Mouse (Mus musculus) large intestine, adult 2 months (tissue): ENCODE data around the gene Fbrsl1. TPM values are rescaled to one million over a fixed set of nuclear protein-coding genes. Genes with fewer than 3 reads are reported as not detected.
"Not testable (repeated sequence)": the region's sequence is repeated elsewhere in the genome, so short reads cannot be mapped to it uniquely, and the experiment has no call there.

Source experiments
- DNase-seq: peaks from one replicate; pipeline ENCODE4 v3.0.0-alpha.2; 2012; ENCODE audit warnings: low read depth, low spot score
- WGBS: fragments of 180-500 bp; shearing (Covaris S2); methylation state at CpG from one replicate; pipeline ENCODE4 v1.1.7; 2018; 5-methylcytosine and 5-hydroxymethylcytosine counted together
- polyA plus RNA-seq: library from polyadenylated mRNA; depleted of rRNA; stranded (reverse); fragments of >200 nt; gene quantifications from 2 replicates; pipeline ENCODE4 v1.2.3, GENCODE M21; 2012

Fbrsl1 gene
- polyA plus RNA-seq, 1 experiment = 31.2 TPM

GRCm38 (mm10) chr5:110458936-110459335 lies 10.6 kb upstream of the Fbrsl1 start:
- DNase-seq = no peak
- WGBS = 58% methylated on average over 3 of the region's 3 CpGs

GRCm38 (mm10) chr5:110455272-110455671 lies 7.0 kb upstream of the Fbrsl1 start:
- no peak for DNase-seq

DNA sequence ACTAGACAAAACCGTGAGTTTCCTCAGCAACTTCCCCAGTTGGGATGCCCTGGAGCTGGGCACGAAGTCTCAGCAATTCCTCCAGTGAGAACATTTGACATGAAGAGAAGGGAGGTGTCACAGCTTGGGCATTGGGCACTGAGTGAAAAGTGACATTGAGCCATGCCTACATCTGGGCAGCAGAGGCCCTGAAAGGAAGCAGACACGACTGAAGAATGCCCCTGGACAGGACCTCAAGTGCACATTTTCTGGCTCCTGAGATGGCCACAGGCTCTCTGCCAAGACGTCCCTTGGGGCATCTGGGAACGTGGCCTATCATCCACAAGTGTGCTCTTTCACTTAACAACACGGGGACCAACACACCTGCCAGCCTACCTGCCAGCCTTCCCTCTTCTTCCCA lies 991 bp upstream of the Fbrsl1 start:
- WGBS = 24% methylated on average over 6 of the region's 6 CpGs
- DNase-seq = no peak

DNA sequence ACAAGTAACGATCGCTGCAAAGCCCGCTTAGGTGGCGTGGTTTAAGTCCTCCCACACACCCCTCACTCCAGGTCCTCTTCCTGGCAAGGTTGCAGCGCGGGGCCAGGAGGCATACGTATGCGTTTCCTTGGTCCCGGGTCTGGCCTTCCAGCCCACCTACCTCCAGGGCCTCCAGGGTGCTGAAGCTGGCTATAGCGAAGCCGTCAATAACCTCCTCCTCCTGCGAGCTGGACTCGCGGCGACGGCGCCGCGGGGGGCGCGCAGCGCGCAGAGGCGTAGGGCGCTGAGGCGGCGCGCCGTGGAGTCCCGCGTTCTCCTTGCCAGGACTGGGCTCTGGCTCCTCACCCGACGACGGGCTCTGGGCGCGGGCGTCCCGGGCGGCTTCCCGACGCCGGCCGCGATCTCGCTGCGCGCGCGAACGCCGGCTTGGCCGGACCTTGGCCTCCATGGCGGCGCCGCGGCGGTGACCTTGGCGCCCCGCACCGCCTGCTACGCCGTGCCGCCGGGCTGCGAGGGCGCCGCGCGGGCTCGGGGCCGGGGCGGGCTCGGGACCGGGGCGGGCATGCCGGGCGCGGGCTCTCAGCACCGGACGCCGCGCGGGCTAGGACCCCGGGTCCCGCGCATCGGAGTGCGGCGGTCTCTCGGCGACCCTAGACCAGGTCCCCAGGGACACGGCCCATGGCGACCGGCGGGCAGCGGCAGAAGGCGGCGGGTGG lies 425 bp downstream of the Fbrsl1 start:
- no peak for DNase-seq
- 1% methylated on average over 97 of the region's 98 CpGs for WGBS

DNA sequence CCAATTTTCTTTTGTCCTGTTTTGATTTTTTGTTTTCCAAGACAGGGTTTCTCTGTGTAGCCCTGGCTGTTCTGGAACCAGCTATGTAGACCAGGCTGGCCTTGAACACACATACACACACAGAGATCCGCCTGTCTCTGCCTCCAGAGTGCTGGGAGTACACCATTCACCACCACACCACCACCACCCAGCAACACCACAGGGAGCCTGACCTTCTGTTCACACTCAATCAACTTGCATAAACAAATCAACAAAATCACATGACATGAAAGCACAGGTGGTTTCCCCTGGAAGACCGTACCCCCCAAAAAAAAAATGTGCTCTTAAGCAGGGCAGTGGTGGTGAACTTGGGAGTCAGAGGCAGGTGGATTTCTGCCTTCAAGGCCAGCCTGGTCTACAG lies 3.8 kb downstream of the Fbrsl1 start:
- 91% methylated on average over 2 of the region's 2 CpGs for WGBS
- DNase-seq = no peak

- WGBS = 89% methylated on average over 3 of the region's 3 CpGs
Measured at GRCm38 (mm10) chr5:110442966-110443590, 5.2 kb downstream of the Fbrsl1 start.

DNA sequence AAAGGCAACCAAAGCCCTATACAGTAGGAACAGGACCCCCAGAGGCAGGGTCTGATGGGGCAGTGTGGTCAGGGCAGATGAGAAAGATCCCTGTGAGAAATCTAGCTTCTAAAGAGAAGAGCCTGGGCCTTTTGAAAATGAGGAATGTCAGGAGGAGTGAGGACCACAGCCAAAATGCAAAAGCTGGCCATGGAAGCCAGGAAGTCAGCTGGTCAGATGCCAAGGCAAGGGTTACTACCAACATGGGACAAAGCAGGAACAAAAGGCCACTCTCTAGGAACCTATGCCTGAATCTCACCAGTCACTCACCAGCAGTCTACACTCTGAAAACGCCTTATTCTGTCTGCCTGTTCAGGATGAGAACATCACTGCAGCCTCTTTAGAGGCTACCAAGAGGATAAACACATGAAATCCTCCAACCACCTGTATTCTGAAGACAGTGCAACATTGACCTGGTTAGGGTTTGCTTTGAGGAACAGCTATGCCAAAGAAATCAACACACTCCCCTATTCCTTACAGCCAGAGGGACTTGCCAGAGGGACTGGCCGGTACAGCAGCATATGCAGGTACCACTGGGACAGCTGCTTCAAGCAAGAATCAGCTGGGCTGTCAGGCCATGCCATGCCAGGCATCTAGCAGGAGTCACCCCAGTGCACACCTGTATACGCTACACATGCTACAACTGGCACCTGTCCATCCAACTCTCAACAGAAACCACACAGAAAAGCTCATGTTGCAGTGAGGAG lies 8.6 kb downstream of the Fbrsl1 start:
- no peak for DNase-seq
- 63% methylated on average over 3 of the region's 3 CpGs for WGBS

More at GRCm38 (mm10) chr5:110442966-110443590, 5.2 kb downstream of the Fbrsl1 start:
- DNase-seq = no peak

GRCm38 (mm10) chr5:110438591-110438990 lies 9.7 kb downstream of the Fbrsl1 start:
- DNase-seq = no peak
- WGBS = 67% methylated on average over 3 of the region's 3 CpGs

DNA sequence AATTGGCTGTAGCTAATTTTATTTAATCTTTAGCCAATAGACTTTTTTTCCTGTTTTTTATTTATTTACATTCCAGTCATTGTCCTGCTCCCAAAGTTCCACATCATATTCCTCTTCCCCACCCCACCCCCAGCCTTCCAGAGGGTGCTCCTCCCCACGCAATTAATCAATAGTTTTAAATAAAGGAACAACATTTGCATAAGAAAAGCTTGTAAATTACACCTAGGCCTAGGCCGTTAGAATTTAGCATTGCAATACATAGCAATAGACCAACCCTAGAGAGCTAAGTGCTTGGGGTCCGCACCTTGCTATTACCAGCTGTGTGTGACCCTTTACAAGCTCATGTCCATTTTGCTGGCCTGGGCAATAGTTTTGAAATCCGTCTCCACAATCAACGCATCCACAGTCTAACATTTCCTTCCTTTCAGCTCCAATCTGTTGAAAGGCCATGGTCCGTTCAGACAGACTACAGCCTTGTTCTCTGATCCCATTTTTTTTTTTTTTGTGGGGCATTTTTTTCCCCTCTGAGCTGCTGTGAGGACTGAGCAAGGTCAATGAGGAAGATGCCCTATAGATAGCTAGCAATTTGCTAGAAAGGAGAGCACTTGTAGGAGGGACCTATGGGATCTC lies 10.6 kb downstream of the Fbrsl1 start:
- no peak for DNase-seq
- WGBS = 62% methylated on average over 6 of the region's 6 CpGs

DNA sequence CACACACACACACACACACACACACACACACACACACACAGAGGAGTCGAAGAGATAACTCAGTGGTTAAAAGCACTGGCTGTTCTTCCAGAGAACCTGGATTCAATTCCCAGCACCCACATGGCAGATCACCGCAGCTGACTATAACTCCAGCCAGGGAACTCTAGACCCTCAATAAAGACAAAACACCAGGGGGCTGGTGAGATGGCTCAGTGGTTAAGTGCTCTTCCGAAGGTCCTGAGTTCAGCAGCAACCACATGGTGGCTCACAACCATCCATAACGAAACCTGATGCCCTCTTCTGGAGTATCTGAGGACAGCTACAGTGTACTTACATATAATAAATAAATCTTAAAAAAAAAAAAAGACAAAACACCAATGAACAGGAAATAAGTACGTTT lies 12.1 kb downstream of the Fbrsl1 start:
- 63% methylated on average over 5 of the region's 5 CpGs for WGBS

GRCm38 (mm10) chr5:110434816-110435215 lies 13.5 kb downstream of the Fbrsl1 start:
- no peak for DNase-seq

More for the DNA sequence above, 12.1 kb downstream of the Fbrsl1 start:
- DNase-seq = not testable (repeated sequence)

- DNase-seq = no peak
- 36% methylated on average over 9 of the region's 9 CpGs for WGBS
Measured at GRCm38 (mm10) chr5:110429045-110429444, 19.3 kb downstream of the Fbrsl1 start.

DNA sequence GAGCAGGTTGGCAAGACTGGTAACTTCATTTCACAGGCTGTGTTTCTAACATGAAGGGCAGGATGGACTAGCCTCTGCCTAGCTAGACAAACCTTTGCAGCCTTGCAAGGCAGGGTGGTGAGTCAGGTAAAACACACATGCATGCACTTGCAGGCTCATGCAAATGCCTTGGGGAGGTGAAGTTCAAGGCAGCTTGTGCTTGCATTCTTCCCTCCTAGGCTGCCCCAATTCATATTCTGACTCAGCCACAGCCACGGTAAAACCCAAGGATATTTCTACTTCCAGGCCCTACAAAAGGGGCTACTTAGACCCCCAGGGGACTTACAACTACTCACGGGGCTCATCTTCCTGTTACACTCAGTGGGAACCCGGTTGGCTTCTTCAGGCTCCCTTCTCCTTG lies 20.0 kb downstream of the Fbrsl1 start:
- WGBS = 84% methylated on average over 3 of the region's 3 CpGs
- DNase-seq = no peak

DNA sequence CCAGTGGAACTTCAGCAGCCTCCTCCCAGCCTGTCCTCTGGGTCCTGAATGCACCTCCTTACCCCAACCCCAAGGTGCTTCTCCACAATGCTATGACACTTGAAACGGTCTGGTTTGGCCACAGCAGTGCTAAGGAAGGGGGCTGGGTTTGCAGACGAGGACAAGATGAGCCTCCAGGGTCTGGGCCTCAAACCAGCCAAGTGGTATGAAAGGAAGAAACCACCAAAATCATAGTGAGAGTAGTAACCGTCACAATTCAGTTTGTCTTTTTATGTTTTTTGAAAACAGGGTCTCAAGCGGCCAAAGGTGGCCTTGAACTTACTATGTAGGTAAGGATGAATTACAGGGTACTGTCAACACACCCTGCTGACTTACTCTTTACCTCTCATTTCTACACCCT lies 23.1 kb downstream of the Fbrsl1 start:
- DNase-seq = no peak
- 81% methylated on average over 4 of the region's 4 CpGs for WGBS

DNA sequence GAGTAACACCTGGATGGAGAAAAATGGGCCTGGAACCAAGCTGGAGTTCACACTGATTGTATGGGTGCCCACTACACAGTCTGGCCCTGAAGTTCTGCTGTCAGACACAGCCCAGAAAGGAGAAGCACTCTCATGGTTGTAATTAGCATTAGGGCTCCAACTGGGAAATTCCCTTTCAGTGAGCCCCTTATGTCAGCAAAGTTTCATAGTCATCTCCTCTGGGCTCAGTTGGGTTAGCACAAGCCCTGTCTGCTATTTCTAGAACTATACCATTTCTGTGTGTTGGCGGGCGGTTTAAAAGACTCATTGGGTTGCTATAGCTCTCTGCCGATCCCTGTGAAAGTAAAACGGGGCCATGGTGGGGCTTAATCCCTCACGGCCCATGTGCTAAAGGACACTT lies 24.1 kb downstream of the Fbrsl1 start:
- DNase-seq = no peak
- 89% methylated on average over 5 of the region's 5 CpGs for WGBS

DNA sequence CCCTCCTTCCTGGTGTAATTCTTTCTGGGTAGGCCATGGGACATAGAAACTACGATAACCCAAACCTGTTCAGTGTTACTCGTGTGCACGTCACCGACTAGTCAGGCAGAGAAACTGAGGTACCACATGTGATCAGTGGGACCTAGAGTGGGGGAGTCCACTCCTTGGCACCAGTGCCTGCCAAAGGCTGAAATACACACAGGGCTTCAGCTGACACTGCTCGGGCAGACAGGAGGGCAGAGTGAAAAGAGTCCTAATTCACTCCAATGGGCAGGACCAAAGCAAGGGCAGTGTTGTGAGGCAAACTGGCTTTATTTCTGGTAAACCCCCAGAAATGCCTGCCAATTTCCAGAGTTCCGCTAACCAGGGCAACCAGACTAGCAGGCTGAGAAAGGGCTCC lies 26.9 kb downstream of the Fbrsl1 start:
- no peak for DNase-seq
- 81% methylated on average over 6 of the region's 6 CpGs for WGBS

GRCm38 (mm10) chr5:110420950-110421349 lies 27.4 kb downstream of the Fbrsl1 start:
- WGBS = 20% methylated on average over 1 of the region's 1 CpGs
- DNase-seq = no peak

DNA sequence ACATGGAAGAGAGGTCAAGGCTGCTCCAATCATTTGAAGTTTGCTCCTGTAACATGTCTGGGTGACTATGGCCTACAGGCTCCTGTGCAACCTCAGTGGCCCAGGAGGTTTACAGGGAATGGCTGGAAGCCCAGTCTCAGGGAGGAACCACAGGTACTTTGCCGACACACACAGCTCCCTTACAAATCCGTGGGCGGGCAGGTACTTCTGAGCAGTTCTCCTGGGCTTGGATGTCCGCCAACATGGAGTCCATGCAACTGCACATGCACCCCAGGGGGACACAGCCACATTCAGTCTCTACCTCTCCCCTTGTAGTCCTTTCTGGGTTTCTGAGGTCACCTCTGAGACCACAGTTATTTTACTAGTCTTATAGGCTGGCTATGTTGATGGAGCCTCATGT lies 28.1 kb downstream of the Fbrsl1 start:
- WGBS = 68% methylated on average over 4 of the region's 4 CpGs
- DNase-seq = no peak

DNA sequence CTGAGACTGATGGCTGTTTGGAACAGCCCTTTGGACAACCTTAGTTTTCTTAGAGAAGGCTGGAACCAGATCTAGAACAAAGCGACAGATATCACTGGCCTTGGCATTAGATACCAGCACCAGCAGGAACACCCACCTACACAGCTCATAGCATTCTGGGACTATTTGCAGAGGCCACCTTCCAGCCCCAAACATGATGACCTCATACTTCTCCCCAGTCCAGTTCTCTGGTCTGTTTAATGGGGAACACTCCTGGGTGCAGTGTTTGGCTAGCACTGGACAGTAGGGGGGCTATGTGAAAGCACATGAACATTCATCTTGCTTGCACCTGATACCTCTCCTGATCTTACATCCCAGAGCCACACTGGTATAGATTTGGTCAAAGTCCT lies 29.8 kb downstream of the Fbrsl1 start:
- DNase-seq = no peak
- 92% methylated on average over 1 of the region's 1 CpGs for whole genome bisulfite sequencing

- WGBS = 78% methylated on average over 14 of the region's 14 CpGs
- DNase-seq = no peak
Measured at GRCm38 (mm10) chr5:110417756-110418522, 30.4 kb downstream of the Fbrsl1 start.
